Mouse (Mus musculus) right cerebral cortex, adult 18-20 months (tissue): ENCODE measurements at regions not wholly inside any gene's neighbourhood (a gene's known extent, or its start where the extent isn't known, plus 50 kb on each side); places are given as distances from the start of the nearest gene placed in this dataset.

Experiments used
- DNase-seq: peaks from one replicate; pipeline ENCODE4 v3.0.0; 2022; ENCODE audit warnings: mixed read lengths

GRCm38 (mm10) chr14:76247664-76248063 is 137.0 kb downstream of the Nufip1 start:
- DNase-seq: no peak

- DNase-seq: no peak
Measured at GRCm38 (mm10) chr14:76253850-76254249, 143.2 kb downstream of the Nufip1 start.

- peak; percentile 77 for DNase-seq
Measured at GRCm38 (mm10) chr14:76254565-76255501, 144.1 kb downstream of the Nufip1 start.

GRCm38 (mm10) chr14:76255971-76256370 is 145.3 kb downstream of the Nufip1 start:
- DNase-seq: no peak

- no peak for DNase-seq
Measured at GRCm38 (mm10) chr14:76258626-76259025, 147.9 kb downstream of the Nufip1 start.

- no peak for DNase-seq
Measured at GRCm38 (mm10) chr14:76260628-76261293, 150.1 kb downstream of the Nufip1 start.

- no peak for DNase-seq
Measured at GRCm38 (mm10) chr14:76263682-76264081, 151.1 kb upstream of the Tsc22d1 start.

GRCm38 (mm10) chr14:76265819-76266218 is 148.9 kb upstream of the Tsc22d1 start:
- DNase-seq: no peak

- DNase-seq: no peak
Measured at GRCm38 (mm10) chr14:76266249-76266648, 148.5 kb upstream of the Tsc22d1 start.

- no peak for DNase-seq
Measured at GRCm38 (mm10) chr14:76267091-76267490, 147.7 kb upstream of the Tsc22d1 start.

- no peak for DNase-seq
Measured at GRCm38 (mm10) chr14:76271190-76271589, 143.6 kb upstream of the Tsc22d1 start.

GRCm38 (mm10) chr14:76272840-76273239 is 141.9 kb upstream of the Tsc22d1 start:
- no peak for DNase-seq

GRCm38 (mm10) chr14:76276655-76277054 is 138.1 kb upstream of the Tsc22d1 start:
- DNase-seq: no peak

GRCm38 (mm10) chr14:76278751-76279450 is 135.9 kb upstream of the Tsc22d1 start:
- DNase-seq: no peak

- no peak for DNase-seq
Measured at GRCm38 (mm10) chr14:76279561-76279960, 135.2 kb upstream of the Tsc22d1 start.

GRCm38 (mm10) chr14:76281867-76282266 is 132.9 kb upstream of the Tsc22d1 start:
- no peak for DNase-seq

- no peak for DNase-seq
Measured at GRCm38 (mm10) chr14:76287768-76288167, 127.0 kb upstream of the Tsc22d1 start.

GRCm38 (mm10) chr14:76290401-76291018 is 124.3 kb upstream of the Tsc22d1 start:
- DNase-seq: no peak

- no peak for DNase-seq
Measured at GRCm38 (mm10) chr14:76292211-76292610, 122.5 kb upstream of the Tsc22d1 start.

GRCm38 (mm10) chr14:76295411-76296169 is 119.2 kb upstream of the Tsc22d1 start:
- no peak for DNase-seq

GRCm38 (mm10) chr14:76297864-76298263 is 116.9 kb upstream of the Tsc22d1 start:
- DNase-seq: no peak
